Mouse (Mus musculus) forebrain, embryonic 16.5 days (tissue): ENCODE measurements at regions not wholly inside any gene's neighbourhood (a gene's known extent, or its start where the extent isn't known, plus 50 kb on each side); places are given as distances from the start of the nearest gene placed in this dataset.
A peak's percentile ranks its signal among the peaks of the same experiment; 100 is the strongest.

Experiments used
- ATAC-seq: fragments of 200-750 bp; cut with Nextera tagmentation; 2 replicates; pipeline ENCODE4 v1.8.0; 2017; ENCODE audit warnings: mild to moderate bottlenecking, moderate library complexity
- H3K27ac ChIP-seq: fragments of 300-500 bp; sonication (generic); 2 replicates; pipeline ENCODE4 v1.5.1; 2014; ENCODE audit warnings: low read length, control low read depth
- H3K27me3 ChIP-seq: fragments of 300-500 bp; sonication (generic); replicated peaks from 2 replicates; pipeline ENCODE4 v1.6.1; 2014; ENCODE audit warnings: low read length; ENCODE audit not compliant: control insufficient read depth, insufficient read depth
- H3K36me3 ChIP-seq: fragments of 300-500 bp; sonication (generic); 2 replicates; pipeline ENCODE4 v1.6.1; 2014; ENCODE audit not compliant: control insufficient read depth, insufficient read depth
- H3K4me1 ChIP-seq: fragments of 300-500 bp; sonication (generic); replicated peaks from 2 replicates; pipeline ENCODE4 v1.6.1; 2014; ENCODE audit warnings: low read length; ENCODE audit not compliant: control insufficient read depth, insufficient read depth
- H3K4me2 ChIP-seq: fragments of 300-500 bp; sonication (generic); 2 replicates; pipeline ENCODE4 v1.6.1; 2014; ENCODE audit warnings: mild to moderate bottlenecking, low read length, control low read depth
- H3K4me3 ChIP-seq: fragments of 300-500 bp; sonication (generic); replicated peaks from 2 replicates; pipeline ENCODE4 v1.5.1; 2014; ENCODE audit warnings: mild to moderate bottlenecking, low read length, control low read depth
- H3K9ac ChIP-seq: fragments of 300-500 bp; sonication (generic); replicated peaks from 2 replicates; pipeline ENCODE4 v1.6.1; 2014; ENCODE audit warnings: low read depth, low read length, control low read depth
- H3K9me3 ChIP-seq: fragments of 300-500 bp; sonication (generic); 2 replicates; pipeline ENCODE4 v1.6.1; 2016; ENCODE audit warnings: low read length; ENCODE audit not compliant: control insufficient read depth
- WGBS: fragments of 180-500 bp; shearing (Covaris S2); extraction: QIAGEN DNeasy Blood & Tissue Kit; methylation state at CpG from one replicate; pipeline ENCODE4 v1.1.7; 2014; 5-methylcytosine and 5-hydroxymethylcytosine counted together

DNA sequence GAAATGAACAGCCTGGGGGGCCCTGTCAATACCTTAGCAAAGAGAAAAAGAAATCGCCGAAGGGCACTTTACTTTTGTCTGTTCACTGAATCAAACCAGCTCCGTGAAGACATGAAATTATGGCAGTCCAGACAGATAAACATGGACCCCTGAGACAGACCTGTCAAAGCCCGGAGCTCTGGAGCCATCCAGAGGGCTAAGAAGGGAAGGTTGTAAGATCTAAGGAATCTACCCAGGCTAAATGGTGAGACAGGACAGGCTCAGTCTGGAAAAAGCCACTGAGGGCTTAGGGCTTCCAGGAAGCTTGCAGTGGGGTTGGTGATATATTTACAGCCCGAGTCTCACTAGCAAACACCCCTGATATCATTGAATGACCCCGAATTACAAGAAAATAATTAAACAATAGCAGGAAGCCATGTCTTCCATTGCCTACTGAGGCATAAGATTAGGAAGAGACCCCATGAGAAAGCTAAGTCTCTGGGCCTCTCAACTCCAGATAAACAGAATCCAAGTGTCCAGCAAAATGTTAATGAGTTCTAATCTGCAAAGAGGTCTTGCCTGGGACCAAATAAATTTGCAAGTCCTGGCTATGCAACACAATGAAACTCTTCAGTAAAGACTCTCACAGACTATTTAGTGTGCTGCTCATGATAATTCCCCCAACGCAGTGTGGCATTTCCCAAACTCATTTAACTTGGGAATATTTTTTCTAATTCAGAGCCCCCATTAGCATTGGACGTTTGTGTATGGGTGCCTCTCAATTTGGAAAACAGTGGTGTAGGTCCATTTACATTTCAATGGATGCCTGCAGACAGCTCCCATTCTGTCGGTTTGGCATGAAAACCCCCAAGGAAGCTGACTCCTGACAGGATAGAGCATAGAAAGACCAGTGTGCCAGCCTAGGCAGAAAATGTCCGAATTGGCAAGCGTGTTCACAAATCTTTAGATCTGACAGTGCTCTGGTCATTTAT, 89.8 kb downstream of the Pabpc6 start:
- H3K9ac ChIP-seq, result no peak overlapping the region
- H3K4me3 ChIP-seq, result no peak overlapping the region
- peak; percentile 95 for ATAC-seq
- no peaks in the 10 kb centered on the region for H3K27me3 ChIP-seq
- H3K27ac ChIP-seq, result peak overlapping the region; percentile 69
- peaks cover 12% of the 10 kb centered on the region for H3K4me1 ChIP-seq
- 10% methylated on average over 11 of the region's 11 CpGs for WGBS
- H3K9me3 ChIP-seq, result no peaks in the 10 kb centered on the region
- H3K4me2 ChIP-seq, result no peak overlapping the region
- H3K36me3 ChIP-seq, result no peaks in the 10 kb centered on the region

DNA sequence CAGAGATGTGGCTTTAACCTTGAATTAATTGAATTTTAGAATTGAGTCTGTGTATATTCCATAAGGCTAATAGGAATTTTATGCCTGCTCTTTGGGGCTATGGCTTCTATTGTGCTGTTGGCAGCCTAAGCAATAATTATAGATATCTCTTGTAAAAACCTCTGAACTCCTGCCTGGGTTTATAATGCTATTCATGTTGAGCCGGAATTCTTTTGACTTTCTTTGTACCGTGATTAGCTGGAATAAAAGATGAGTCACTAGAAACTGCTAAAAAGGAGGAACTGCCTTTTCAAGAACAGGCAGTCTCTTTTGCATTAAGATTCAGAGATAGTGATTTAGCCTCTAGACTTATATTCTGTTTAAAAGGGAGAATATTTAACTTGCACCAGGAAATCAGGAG, 71.4 kb downstream of the Pabpc6 start:
- Histone ChIP-seq H3K4me3 (no peak overlapping the region), H3K27me3 (no peaks in the 10 kb centered on the region), H3K9ac (no peak overlapping the region), H3K36me3 (no peaks in the 10 kb centered on the region), H3K27ac (no peak overlapping the region), H3K4me2 (no peak overlapping the region), H3K9me3 (no peaks in the 10 kb centered on the region), H3K4me1 (no peaks in the 10 kb centered on the region)
- WGBS, result 17% methylated on average over 2 of the region's 2 CpGs
- ATAC-seq, result peak; percentile 40; the same call in 1 of the 2 replicates

DNA sequence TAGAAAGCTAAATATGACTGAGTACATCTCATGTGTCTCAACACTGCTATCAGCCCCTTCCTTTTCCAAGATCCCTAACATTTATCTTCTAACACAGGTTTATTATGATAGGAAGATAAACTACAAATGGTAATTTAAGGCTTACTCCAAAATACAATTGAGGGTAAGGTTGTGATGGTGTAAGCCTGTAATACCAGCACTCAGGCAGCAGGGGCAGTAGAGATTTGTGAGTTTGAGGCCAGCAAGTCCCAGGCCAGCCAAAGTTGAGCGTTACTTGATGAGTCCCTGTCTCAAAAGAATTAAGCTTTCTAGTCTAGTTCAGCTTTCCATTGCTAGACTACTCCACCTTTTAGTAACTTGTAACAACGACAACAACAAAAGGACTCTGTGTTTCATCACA, 69.1 kb downstream of the Pabpc6 start:
- 74% methylated on average over 2 of the region's 2 CpGs for WGBS
- Histone ChIP-seq H3K4me2 (no peak overlapping the region), H3K36me3 (no peaks in the 10 kb centered on the region)

More for the DNA sequence above, 69.1 kb downstream of the Pabpc6 start:
- Histone ChIP-seq H3K4me3 (no peak overlapping the region), H3K27ac (no peak overlapping the region), H3K27me3 (no peaks in the 10 kb centered on the region), H3K9ac (no peak overlapping the region), H3K4me1 (no peaks in the 10 kb centered on the region), H3K9me3 (no peaks in the 10 kb centered on the region)
- no peak for ATAC-seq
